Mouse (Mus musculus) bone marrow, adult 2 months (tissue): ENCODE data around the gene AV320801. TPM values are rescaled to one million over a fixed set of nuclear protein-coding genes. Genes with fewer than 3 reads are reported as not detected.
"Not testable (repeated sequence)": the region's sequence is repeated elsewhere in the genome, so short reads cannot be mapped to it uniquely, and the experiment has no call there.

Experiments used
- H3K27ac ChIP-seq: fragments of 200-500 bp; 2 replicates; pipeline ENCODE4 v1.5.1; 2012; ENCODE audit warnings: low read depth, mild to moderate bottlenecking, control low read depth, inconsistent platforms, low read length; ENCODE audit not compliant: control insufficient read depth, poor library complexity, insufficient read depth
- H3K4me1 ChIP-seq: fragments of 200-500 bp; 2 replicates; pipeline ENCODE4 v1.6.1; 2011; ENCODE audit warnings: low read length; ENCODE audit not compliant: control insufficient read depth, insufficient read depth
- H3K4me3 ChIP-seq: fragments of 200-500 bp; replicated peaks from 2 replicates; pipeline ENCODE3; 2011; ENCODE audit warnings: mild to moderate bottlenecking, low read depth, low read length, control low read depth; ENCODE audit not compliant: control insufficient read depth
- WGBS: fragments of 180-500 bp; shearing (Covaris S2); methylation state at CpG from one replicate; pipeline ENCODE4 v1.1.7; 2018; 5-methylcytosine and 5-hydroxymethylcytosine counted together
- polyA plus RNA-seq: library from polyadenylated mRNA; stranded (reverse); fragments of >200 nt; gene quantifications from 2 replicates; pipeline ENCODE4 v1.2.4, GENCODE M21; 2011; ENCODE audit warnings: low replicate concordance; ENCODE audit not compliant: missing spikeins, insufficient read depth, insufficient read length

AV320801 gene
- polyA plus RNA-seq = not detected in 2 replicates

DNA sequence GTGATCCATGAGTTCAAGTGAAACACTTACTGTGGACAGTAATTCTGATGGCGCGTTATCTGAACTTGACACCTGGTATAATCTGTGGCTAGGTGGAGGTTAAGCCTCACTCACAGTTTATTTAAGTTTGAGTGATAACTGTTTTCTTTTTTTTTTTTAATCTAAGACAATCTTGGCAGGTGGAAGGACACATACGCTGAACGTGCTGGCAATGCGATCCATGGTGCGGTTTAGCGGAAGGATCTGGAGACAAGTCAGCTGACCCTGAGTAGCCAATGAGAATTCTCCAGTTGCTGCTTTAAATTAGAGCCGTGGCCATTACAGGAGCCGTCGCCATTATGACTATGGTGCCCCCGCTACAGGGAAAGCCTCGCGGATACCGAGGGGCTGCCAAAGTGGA is at the start of gene AV320801:
TSS of gene AV320801 (plus strand) at position 301 of the 400 bp plus-strand sequence.
- not testable (repeated sequence) for H3K27ac ChIP-seq, H3K4me1 ChIP-seq, H3K4me3 ChIP-seq
- 88% methylated on average over 5 of the region's 14 CpGs for WGBS

DNA sequence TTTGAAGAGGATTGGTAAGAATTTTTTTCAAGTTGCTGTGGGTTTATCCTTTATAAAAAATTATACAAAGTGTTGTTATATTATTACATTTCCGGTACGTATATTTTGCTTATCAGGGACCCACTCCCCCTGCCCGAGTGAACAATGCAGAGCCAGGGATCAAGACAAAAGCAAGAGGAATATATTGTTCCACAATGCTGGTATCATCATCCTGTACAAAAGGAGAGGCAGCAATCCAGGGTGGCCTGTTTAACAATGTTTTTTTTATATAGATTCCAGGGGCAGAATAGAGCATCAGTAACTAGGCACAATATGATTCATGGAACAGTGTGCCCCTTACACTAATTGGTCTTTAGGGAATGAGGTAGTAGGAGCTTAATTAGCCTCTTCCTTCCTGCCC is 30.2 kb upstream of the AV320801 start:
- H3K4me3 ChIP-seq, H3K4me1 ChIP-seq, H3K27ac ChIP-seq: not testable (repeated sequence)
- WGBS = no CpG with 5 or more reads among the region's 3 CpGs

DNA sequence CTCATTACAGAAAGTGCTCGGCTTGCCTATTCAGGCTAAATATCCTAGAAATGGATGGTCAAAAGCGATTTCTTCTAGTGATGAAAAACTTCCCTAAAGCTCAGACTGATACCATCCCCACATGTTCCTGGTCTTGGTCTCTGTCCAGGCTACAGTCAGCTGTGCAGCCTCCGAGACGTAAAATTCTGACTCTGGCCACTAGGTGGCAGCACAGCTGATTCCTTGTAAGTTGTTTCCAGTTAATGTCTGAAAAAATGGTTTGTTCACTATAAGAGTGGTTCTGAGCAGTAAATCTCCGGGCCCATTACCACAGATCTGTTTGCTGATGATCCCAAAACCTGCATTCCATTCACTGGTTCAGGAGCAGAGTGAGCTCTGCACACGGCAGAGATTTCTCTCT is 12.5 kb upstream of the AV320801 start:
- not testable (repeated sequence) for H3K27ac ChIP-seq, H3K4me3 ChIP-seq, H3K4me1 ChIP-seq
- WGBS = no CpG with 5 or more reads among the region's 6 CpGs

DNA sequence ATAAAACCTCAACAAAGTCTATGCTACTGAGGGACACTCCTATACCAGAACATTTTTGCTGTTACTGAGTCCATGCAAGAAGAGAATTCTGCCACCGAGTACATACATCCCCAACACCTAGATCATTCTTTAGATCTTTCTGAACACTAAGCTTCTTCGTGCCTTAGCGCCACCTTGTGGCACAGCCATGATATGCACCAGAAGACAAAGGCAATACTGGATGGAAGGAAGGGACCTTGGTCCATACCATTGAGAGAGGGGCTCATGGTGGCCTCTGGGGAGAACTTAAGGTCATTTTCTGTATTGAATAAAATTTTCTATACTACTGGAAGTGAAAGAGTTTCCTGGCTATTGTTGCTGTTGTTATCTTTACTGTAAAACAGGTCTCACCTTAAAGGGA is 11.2 kb upstream of the AV320801 start:
- H3K4me1 ChIP-seq = not testable (repeated sequence)

More for the DNA sequence above, 11.2 kb upstream of the AV320801 start:
- not testable (repeated sequence) for H3K4me3 ChIP-seq, H3K27ac ChIP-seq
- WGBS = no CpG with 5 or more reads among the region's 3 CpGs

Other genes starting within 250 kb of the AV320801 start
- gene Pramel3, start 192.3 kb upstream of the AV320801 start, polyA plus RNA-seq = not detected in 2 replicates
- not detected in 2 replicates for gene Gm5128, start 121.3 kb upstream of the AV320801 start, polyA plus RNA-seq
- 0.57 TPM in 1 of 2 replicates, not detected in the other for gene Gm7903, start 60.8 kb upstream of the AV320801 start, polyA plus RNA-seq
- gene Nxf7, start 104.2 kb downstream of the AV320801 start, polyA plus RNA-seq = not detected in 2 replicates
- not detected in 2 replicates for gene Prame, start 133.1 kb downstream of the AV320801 start, polyA plus RNA-seq
- not detected in 2 replicates for gene Tcp11x2, start 199.2 kb downstream of the AV320801 start, polyA plus RNA-seq
- gene Tmsb15a, start 230.7 kb downstream of the AV320801 start, polyA plus RNA-seq = not detected in 2 replicates
- gene Armcx5, start 248.1 kb downstream of the AV320801 start, polyA plus RNA-seq = 4.5 and 4.8 TPM in 2 replicates
- gene Gprasp1, start 248.1 kb downstream of the AV320801 start, polyA plus RNA-seq = 5.7 and 12.5 TPM in 2 replicates